ENCODE assay signal across 26 mouse cellular contexts in the genomic region with DNA sequence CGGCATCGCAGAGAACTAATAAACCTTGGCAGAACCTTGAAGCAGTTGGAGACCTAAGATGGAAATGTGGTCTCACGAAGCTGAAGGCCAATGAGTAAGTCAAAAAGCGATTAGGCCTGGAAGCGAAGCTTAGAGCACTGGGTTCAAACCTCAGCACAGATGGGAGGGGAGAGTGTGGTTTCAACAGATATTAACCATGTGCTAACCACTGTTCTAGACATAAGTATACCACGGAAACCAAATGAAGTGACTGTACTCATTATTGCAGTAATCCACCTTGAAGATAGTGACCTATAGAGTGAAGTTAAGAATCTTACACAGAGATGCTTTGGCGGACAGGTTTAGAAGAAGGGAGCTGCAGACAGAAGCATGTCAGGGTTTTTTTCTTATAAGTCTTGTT. TPM values are rescaled to one million over a fixed set of nuclear protein-coding genes. Genes with fewer than 3 reads are reported as not detected.
"Had no signal": no experiment of that assay in that cellular context is flagged by ENCODE, and none has a peak within 500 bp of the region (broad histone marks: within the 10 kb centered on the region; RNA-seq: fewer than 3 reads in every experiment).

No protein-coding gene starts in this region.

- H3K4me1 ChIP-seq: midbrain, embryonic 12.5 days had no signal

- H3K36me3 ChIP-seq: liver, embryonic 13.5 days; midbrain, embryonic 12.5 days; neural tube, embryonic 13.5 days had no signal

- H3K27me3 ChIP-seq: liver, embryonic 13.5 days; midbrain, embryonic 12.5 days; neural tube, embryonic 13.5 days had no signal

- H3K27ac ChIP-seq: layer of hippocampus, adult 2 months; liver, embryonic 13.5 days; macrophage; midbrain, embryonic 12.5 days; neural tube, embryonic 13.5 days had no signal

- DNase-seq: kidney, postnatal 25 days; layer of hippocampus, adult 9-11 months; liver, embryonic 13.5 days; lung, embryonic 14.5 days; retina, postnatal 1 day; right cerebral cortex, postnatal 25 days; thymus, adult 18-20 months; thymus, postnatal 36 days had no signal

- ATAC-seq: lung, postnatal 0 days; midbrain, embryonic 16.5 days had no signal

- H3K4me2 ChIP-seq: liver, embryonic 13.5 days; lung, embryonic 14.5 days; midbrain, embryonic 12.5 days; neural tube, embryonic 13.5 days had no signal

- H3K4me3 ChIP-seq: layer of hippocampus, adult 2 months; liver, embryonic 13.5 days; midbrain, embryonic 12.5 days; myocyte; neural tube, embryonic 13.5 days had no signal

- H3K9me3 ChIP-seq: liver, embryonic 13.5 days; midbrain, embryonic 12.5 days; neural tube, embryonic 13.5 days had no signal

- H3K9ac ChIP-seq: liver, embryonic 13.5 days; lung, embryonic 14.5 days; midbrain, embryonic 12.5 days; neural tube, embryonic 13.5 days had no signal

RNA-seq across cellular contexts. Expression of gene Tmigd1, which starts 10.8 kb away (rescaled TPM):
- total RNA-seq: layer of hippocampus, adult 2 months; layer of hippocampus, postnatal 25 days; left cerebral cortex, adult 18-20 months; left cerebral cortex, postnatal 10 days; left cerebral cortex, postnatal 36 days; liver, adult 2 months; megakaryocyte, adult 5-6 weeks; neutrophil, adult 5-6 weeks had no signal
- polyA plus RNA-seq: limb, embryonic 11.5 days; liver, adult 2 months; liver, embryonic 13.5 days; liver, embryonic 16.5 days; macrophage; midbrain, embryonic 12.5 days; midbrain, embryonic 16.5 days; myocyte; spleen, adult 2 months; testis, adult 2 months had no signal
